Mouse (Mus musculus): ENCODE measurements at regions not wholly inside any gene's neighbourhood (a gene's known extent, or its start where the extent isn't known, plus 50 kb on each side); places are given as distances from the start of the nearest gene placed in this dataset.
A peak's percentile ranks its signal among the peaks of the same experiment; 100 is the strongest.

GRCm38 (mm10) chr2:21292669-21293151 is 74.6 kb upstream of the Gpr158 start:
- no peak overlapping the region for H3K4me2 ChIP-seq (ENCODE audit: low read length)
- no peaks in the 10 kb centered on the region for H3K27me3 ChIP-seq (replicated peaks; ENCODE audit: control insufficient read depth, insufficient read depth, low read length)
- H3K27ac ChIP-seq (ENCODE audit: low read depth, low read length), result peak overlapping the region; percentile 59
- peaks cover 6% of the 10 kb centered on the region for H3K4me1 ChIP-seq (ENCODE audit: control insufficient read depth, insufficient read depth, low read depth, low read length)
- H3K9me3 ChIP-seq (ENCODE audit: control insufficient read depth, low read length), result no peaks in the 10 kb centered on the region
- WGBS, result 18% methylated on average over 2 of the region's 2 CpGs
- H3K36me3 ChIP-seq (ENCODE audit: control insufficient read depth, insufficient read depth, low read length), result no peaks in the 10 kb centered on the region
- ATAC-seq, result peak; percentile 95
- H3K4me3 ChIP-seq (ENCODE audit: low read length), result no peak overlapping the region
- H3K9ac ChIP-seq (ENCODE audit: low read depth, low read length), result no peak overlapping the region

DNA sequence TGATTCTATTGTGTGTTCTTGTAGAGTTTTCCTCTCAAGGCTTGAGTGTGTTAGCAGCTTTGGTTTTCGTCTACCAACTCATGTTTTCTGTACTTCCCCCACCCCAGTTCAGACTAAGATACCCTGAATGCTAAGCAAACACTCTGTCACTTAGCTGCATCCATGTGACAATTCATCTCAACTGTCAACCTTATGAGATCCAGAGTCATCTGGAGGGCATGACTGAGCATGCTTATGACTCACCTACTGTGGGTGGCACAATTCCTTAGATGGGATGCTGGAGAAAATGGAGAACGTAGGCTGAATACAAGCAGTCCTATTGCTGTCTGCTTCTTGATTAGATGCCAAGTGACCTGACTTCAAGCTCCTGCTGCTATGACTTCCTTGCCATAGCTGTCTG is 73.3 kb upstream of the Gpr158 start:
- no peaks in the 10 kb centered on the region for H3K9me3 ChIP-seq (ENCODE audit: control insufficient read depth, low read length)
- H3K27ac ChIP-seq (ENCODE audit: low read depth, low read length), result no peak overlapping the region
- no peak overlapping the region for H3K4me2 ChIP-seq (ENCODE audit: low read length)
- H3K36me3 ChIP-seq (ENCODE audit: control insufficient read depth, insufficient read depth, low read length), result no peaks in the 10 kb centered on the region
- WGBS, result 64% methylated on average over 2 of the region's 2 CpGs
- H3K27me3 ChIP-seq (replicated peaks; ENCODE audit: control insufficient read depth, insufficient read depth, low read length), result no peaks in the 10 kb centered on the region
- no peak overlapping the region for H3K9ac ChIP-seq (ENCODE audit: low read depth, low read length)
- H3K4me3 ChIP-seq (ENCODE audit: low read length), result no peak overlapping the region
- H3K4me1 ChIP-seq (ENCODE audit: control insufficient read depth, insufficient read depth, low read depth, low read length), result peaks cover 6% of the 10 kb centered on the region
- no peak for ATAC-seq

DNA sequence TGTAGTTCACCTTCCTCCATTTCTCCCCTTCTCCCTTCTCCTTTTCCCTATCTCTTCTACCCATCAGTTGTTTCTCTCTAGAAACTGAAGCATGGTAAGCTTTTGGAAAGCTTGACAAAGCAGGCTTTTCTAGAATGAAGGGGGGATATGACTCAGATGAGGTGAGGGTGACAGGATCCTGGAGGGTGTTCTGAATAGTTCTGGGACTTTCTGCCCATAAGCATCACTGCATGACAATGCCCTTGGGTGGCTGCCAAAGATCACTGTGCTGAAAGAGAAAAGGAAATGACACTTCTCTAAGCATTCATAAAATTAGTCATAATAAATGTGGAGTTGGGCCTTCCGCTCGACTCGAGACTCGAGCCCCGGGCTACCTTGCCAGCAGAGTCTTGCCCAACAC is 67.7 kb upstream of the Gpr158 start:
- Histone ChIP-seq H3K4me3 (ENCODE audit: low read length) (no peak overlapping the region), H3K4me1 (ENCODE audit: control insufficient read depth, insufficient read depth, low read depth, low read length) (no peaks in the 10 kb centered on the region), H3K27ac (ENCODE audit: low read depth, low read length) (no peak overlapping the region), H3K27me3 (replicated peaks; ENCODE audit: control insufficient read depth, insufficient read depth, low read length) (no peaks in the 10 kb centered on the region), H3K4me2 (ENCODE audit: low read length) (no peak overlapping the region), H3K36me3 (ENCODE audit: control insufficient read depth, insufficient read depth, low read length) (no peaks in the 10 kb centered on the region), H3K9ac (ENCODE audit: low read depth, low read length) (no peak overlapping the region), H3K9me3 (ENCODE audit: control insufficient read depth, low read length) (no peaks in the 10 kb centered on the region)
- 86% methylated on average over 5 of the region's 5 CpGs for WGBS
- ATAC-seq, result no peak

All from hindbrain, embryonic 16.5 days (tissue).